Mouse (Mus musculus): ENCODE data around the gene Bcas3.

Gene Bcas3

GRCm38 (mm10) chr11:85751171-85751570 is 398.2 kb downstream of the Bcas3 start:
- DNase-seq (ENCODE audit: low read depth, low spot score): no peak

DNA sequence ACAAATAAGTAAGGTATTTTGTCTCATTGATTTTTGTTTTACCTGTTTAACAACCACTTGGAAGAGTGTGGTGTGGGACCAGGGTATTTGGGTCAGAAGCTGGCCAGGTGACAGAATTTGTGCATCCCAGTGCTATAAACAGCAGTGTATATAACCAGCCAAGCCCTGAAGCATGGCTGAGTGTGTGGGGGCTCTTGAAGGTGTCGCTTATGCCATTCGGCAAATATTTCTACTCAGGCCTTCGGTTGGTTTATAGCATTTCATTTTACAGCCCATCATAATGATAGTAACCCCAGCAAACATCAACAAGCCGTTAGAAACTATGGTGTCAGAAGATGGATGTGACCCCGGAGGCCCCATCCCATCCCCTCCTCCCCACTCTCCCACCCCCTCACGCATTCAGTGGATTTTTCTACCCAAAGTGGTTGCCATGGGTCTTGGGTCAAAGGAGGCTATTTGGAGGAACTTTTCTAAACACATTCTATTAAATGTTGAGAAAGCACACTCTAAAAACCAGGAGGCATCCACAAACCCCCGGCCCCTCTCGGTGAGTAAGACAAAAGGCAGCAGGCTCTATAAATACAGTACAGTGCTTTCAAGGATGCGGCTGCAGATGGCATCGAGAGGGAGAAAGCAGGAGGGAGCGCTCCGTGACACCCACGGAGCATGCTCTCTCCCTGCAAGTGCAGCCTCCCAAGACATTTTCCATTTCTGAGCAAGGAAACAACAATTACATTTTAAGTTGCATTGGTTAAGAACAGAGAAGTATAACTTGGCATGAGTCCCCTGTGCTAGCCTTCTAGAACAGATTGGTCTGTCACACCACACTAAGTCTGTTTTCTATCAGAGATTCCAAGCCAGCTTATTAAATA is 401.9 kb downstream of the Bcas3 start:
- no peak for DNase-seq (ENCODE audit: low read depth, low spot score)

GRCm38 (mm10) chr11:85755503-85756044 is 402.6 kb downstream of the Bcas3 start:
- no peak for DNase-seq (ENCODE audit: low read depth, low spot score)

GRCm38 (mm10) chr11:85758891-85759290 is 405.9 kb downstream of the Bcas3 start:
- DNase-seq (ENCODE audit: low read depth, low spot score): no peak

DNA sequence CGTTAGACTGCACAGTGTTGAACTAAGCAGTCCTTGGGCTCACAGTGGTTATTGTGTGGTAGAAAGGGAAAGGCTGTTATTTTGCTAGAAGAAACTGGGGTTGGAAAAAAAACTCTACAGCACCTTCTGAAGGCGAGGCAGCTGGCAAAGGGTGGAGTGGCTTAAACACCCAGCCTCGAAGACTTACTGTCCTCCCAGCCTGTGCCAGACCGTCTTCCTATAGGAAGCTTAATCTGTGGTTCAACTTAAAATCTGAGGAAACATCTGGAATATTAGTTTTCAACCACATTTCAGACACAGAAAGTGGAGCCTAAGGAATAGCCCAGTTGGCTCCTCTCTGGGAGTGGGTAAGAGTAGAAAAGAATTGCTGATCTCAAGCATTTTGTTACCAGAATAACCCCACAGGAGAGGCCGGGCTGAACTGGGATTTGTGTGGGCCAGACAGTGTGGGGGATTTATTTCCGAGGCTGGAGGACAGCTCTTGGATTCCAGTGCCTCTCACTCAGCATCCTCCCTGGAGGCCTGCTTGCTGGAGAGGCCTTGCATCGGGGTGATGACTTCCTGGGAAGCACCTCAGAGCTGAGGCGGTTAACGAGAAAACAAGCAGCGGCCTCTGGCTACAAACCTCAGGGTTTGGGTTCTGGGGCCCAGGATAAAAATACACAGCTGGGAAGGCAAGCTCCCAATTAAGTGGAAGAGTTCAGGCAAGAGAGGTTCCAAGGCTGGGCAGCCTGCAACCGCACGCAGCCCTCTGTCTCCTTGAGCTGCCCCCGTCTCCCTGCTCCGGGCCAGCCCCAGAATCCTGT is 406.9 kb downstream of the Bcas3 start:
- no peak for DNase-seq (ENCODE audit: low read depth, low spot score)

GRCm38 (mm10) chr11:85760486-85761141 is 407.6 kb downstream of the Bcas3 start:
- DNase-seq (ENCODE audit: low read depth, low spot score): no peak

- DNase-seq (ENCODE audit: low read depth, low spot score): no peak
Observed at GRCm38 (mm10) chr11:85761170-85761569, 408.2 kb downstream of the Bcas3 start.

- DNase-seq (ENCODE audit: low read depth, low spot score): no peak
Observed at GRCm38 (mm10) chr11:85763655-85764054, 410.7 kb downstream of the Bcas3 start.

DNA sequence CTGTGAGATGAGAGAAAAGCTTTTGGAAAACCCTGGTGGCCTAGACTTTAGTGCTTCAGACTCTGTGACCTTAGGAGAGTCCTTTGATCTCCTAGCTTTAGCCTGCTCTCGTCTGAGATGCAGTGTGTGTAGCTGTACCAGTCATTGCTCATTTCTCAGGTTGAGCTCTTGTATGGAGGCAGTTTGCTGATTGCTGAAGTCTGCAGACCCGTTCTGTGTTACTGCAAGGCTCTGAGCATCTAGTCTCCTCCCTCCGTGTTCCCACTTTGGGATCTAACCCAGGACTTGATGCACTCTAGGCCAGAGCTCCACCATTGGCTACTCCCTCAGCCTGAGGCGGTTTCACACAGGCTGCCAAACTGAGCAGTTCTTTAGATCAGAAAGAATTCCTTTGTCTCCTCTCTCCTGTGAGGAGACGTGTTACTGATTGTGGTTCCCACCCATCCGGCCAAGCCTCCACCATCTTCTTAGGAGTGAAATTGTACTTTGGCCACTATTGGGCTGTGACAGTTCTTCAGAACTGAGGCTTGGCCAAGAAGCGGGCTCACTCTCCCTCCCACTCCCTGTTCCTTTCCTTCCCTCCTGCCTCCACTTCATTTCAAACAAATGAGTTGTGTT is 413.2 kb downstream of the Bcas3 start:
- no peak for DNase-seq (ENCODE audit: low read depth, low spot score)

- no peak for DNase-seq (ENCODE audit: low read depth, low spot score)
Observed at GRCm38 (mm10) chr11:85766811-85767210, 413.8 kb downstream of the Bcas3 start.

DNA sequence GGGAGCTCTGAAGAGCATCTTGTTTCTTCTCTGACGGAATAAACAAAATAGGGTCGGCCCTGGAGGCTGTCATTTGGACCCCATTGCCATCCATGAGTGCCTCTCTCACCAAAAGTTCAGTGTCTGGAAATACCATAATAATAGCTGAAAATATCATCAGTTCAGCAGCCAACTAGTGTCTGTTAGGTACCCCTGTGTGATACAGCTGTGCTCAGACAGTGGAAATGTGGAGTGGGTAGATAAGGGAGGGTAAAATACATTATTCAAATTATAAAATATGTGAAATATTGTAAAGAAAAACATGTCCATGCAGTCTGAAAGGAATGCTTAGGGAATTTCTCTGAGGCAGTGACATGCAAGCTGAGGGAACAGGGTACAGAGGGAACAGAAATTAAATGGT is 416.8 kb downstream of the Bcas3 start:
- DNase-seq (ENCODE audit: low read depth, low spot score): no peak

DNA sequence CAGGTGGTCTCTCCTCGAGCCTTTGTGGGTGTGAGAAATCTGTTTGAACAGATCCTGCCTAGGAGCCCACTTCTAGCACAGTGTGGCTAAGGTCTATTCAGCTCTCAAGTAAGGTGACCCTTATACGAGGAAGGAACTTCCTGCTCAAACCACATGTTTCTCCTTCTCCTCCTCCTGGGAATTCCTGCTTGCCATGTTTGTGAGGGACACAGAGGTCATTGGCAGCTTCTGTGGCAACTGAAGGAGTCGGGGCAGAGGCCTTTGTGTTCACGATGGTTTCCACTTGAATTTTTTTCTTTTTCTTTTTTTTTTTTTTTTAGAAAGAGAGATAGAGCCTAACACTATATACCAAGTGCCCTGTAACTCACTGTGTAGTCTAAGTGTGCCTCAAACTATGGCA is 420.4 kb downstream of the Bcas3 start:
- DNase-seq (ENCODE audit: low read depth, low spot score): no peak

DNA sequence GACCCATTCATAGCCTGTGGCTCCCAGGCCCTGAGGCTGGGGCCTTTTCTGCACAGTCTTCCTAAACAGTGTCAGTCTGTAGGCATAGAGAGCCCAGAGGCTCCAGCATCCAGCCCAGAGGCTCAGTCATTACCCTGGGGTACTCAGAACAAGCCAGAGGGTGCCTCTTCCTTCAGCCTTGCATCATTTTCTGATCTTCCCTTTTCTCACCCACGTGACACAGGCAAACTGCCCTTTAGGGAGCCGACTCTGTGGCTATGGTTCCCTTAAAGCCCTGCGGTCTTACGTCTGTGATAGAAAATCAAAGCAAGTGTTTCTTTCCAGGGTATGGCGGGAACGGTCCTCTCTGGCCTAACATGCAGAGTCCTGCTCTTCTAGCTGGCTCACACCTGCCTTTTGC is 421.7 kb downstream of the Bcas3 start:
- no peak for DNase-seq (ENCODE audit: low read depth, low spot score)

GRCm38 (mm10) chr11:85775492-85775891 is 422.5 kb downstream of the Bcas3 start:
- DNase-seq (ENCODE audit: low read depth, low spot score): no peak

DNA sequence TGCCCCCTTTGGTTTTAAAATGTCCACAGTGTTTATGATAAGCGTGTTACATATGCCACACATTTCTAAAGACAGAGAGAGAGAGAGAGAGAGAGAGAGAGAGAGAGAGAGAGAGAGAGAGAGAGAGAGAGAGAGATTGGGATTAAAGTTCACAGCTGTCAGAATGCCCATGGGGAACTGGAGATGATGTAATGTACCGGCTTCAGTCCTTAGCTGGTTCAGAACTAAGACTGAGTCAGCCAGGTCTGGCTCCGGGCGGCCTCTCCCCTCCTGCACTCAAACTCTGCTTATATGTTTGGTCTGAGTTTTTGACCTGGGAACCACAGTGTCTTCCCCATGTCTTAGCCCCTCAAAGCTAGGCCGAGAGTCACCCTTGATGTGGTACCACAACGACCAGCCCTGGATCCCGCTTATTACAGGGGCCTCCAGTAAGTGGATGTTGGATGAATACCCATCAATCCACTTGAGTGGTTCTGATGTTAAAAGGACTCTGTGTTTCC is 423.9 kb downstream of the Bcas3 start:
- no peak for DNase-seq (ENCODE audit: low read depth, low spot score)

DNA sequence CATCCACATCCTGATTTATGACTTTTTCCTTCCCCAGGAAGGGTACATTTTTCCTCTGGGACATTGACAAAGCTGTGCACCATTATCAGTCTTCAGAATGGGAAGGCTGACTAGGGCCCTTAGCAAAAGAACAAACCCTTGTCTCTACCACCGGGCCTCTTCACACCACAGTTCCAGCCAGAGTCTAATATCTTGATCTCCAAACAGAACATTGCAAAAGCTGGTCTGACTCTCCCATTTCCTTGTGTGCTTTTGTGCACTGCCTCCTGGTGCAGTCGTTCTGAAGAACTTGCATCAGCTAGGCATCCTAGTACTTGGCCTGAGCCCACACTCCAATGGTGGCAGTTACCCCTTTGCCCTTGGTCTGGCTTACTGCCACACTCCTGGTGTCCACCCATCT is 425.0 kb downstream of the Bcas3 start:
- no peak for DNase-seq (ENCODE audit: low read depth, low spot score)

GRCm38 (mm10) chr11:85780303-85780702 is 427.3 kb downstream of the Bcas3 start:
- DNase-seq (ENCODE audit: low read depth, low spot score): no peak

GRCm38 (mm10) chr11:85786113-85786718 is 433.2 kb downstream of the Bcas3 start:
- peak; percentile 10 for DNase-seq (ENCODE audit: low read depth, low spot score)

GRCm38 (mm10) chr11:85789750-85790149 is 436.8 kb downstream of the Bcas3 start:
- no peak for DNase-seq (ENCODE audit: low read depth, low spot score)

GRCm38 (mm10) chr11:85790267-85790666 is 437.3 kb downstream of the Bcas3 start:
- no peak for DNase-seq (ENCODE audit: low read depth, low spot score)

DNA sequence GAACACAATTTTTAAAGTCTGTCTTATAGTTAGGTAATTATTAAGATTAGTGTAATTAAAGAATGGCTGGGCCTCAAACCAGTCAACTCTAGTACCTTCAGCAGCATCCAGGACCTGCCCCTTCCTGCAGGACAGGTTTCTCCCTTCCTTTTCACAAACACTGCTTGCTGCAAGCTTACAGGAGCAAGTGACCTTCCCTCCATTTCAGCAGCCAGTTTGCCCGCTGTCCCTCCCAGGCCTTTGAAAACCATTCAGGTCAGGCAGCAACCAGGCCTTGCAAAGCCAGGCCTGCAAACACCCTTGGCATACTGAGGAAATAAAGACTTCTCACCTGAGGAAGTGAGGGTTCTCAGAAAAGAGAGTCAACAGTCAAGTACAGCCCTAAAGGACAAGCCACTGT is 438.2 kb downstream of the Bcas3 start:
- DNase-seq (ENCODE audit: low read depth, low spot score): no peak
